Mouse (Mus musculus) brown adipose tissue, adult 24 weeks (tissue): Measurements from ENCODE around the gene Wnt7a. TPM values are rescaled to one million over a fixed set of nuclear protein-coding genes. Genes with fewer than 3 reads are reported as not detected.

Source experiments
- H3K27ac ChIP-seq: fragments of 200-500 bp; replicated peaks from 2 replicates; pipeline ENCODE4 v1.5.1; 2012; ENCODE audit warnings: low read depth, mild to moderate bottlenecking, low read length
- H3K4me1 ChIP-seq: fragments of 200-500 bp; 2 replicates; pipeline ENCODE4 v1.6.1; 2012; ENCODE audit warnings: low read length, mixed read lengths; ENCODE audit not compliant: control insufficient read depth, insufficient read depth, insufficient read length
- H3K4me3 ChIP-seq: fragments of 200-500 bp; 2 replicates; pipeline ENCODE4 v1.5.1; 2012; ENCODE audit warnings: low read depth, mild to moderate bottlenecking, low read length, moderate library complexity; ENCODE audit not compliant: insufficient read depth
- polyA plus RNA-seq: library from polyadenylated mRNA; stranded (reverse); fragments of >200 nt; gene quantifications from 2 replicates; pipeline ENCODE4 v1.2.4, GENCODE M21; 2012; ENCODE audit not compliant: missing spikeins, insufficient read depth, insufficient read length

Wnt7a gene
- not detected in 2 replicates for polyA plus RNA-seq

- H3K27ac ChIP-seq, result no peak within 1 kb of the TSS
These were observed at the start of gene Wnt7a for GRCm38 (mm10) chr6:91410961-91411368. Gene Wnt7a, minus strand, starts transcription at chr6:91411363.

GRCm38 (mm10) chr6:91459471-91459870 lies 48.3 kb upstream of the Wnt7a start:
- Histone ChIP-seq H3K4me3 (no peak overlapping the region), H3K27ac (no peak overlapping the region), H3K4me1 (no peaks in the 10 kb centered on the region)

More at GRCm38 (mm10) chr6:91410961-91411368, at the start of gene Wnt7a:
- Histone ChIP-seq H3K4me1 (no peaks in the 10 kb centered on the region), H3K4me3 (no peak within 1 kb of the TSS)

GRCm38 (mm10) chr6:91454546-91454945 lies 43.4 kb upstream of the Wnt7a start:
- Histone ChIP-seq H3K4me3 (no peak overlapping the region), H3K4me1 (no peaks in the 10 kb centered on the region), H3K27ac (no peak overlapping the region)

- no peak overlapping the region for H3K4me3 ChIP-seq
- H3K27ac ChIP-seq, result no peak overlapping the region
- no peaks in the 10 kb centered on the region for H3K4me1 ChIP-seq
These were observed 40.9 kb upstream of the Wnt7a start for GRCm38 (mm10) chr6:91452056-91452455.

- Histone ChIP-seq H3K4me1 (no peaks in the 10 kb centered on the region), H3K4me3 (no peak overlapping the region)
These were observed 38.5 kb upstream of the Wnt7a start for GRCm38 (mm10) chr6:91449472-91450225.

GRCm38 (mm10) chr6:91445316-91445715 lies 34.2 kb upstream of the Wnt7a start:
- H3K4me1 ChIP-seq, result peaks cover 4% of the 10 kb centered on the region
- H3K27ac ChIP-seq, result no peak overlapping the region
- H3K4me3 ChIP-seq, result no peak overlapping the region

More at GRCm38 (mm10) chr6:91449472-91450225, 38.5 kb upstream of the Wnt7a start:
- no peak overlapping the region for H3K27ac ChIP-seq

- Histone ChIP-seq H3K4me3 (peak overlapping the region; percentile 77), H3K27ac (peak overlapping the region; percentile 68), H3K4me1 (peaks cover 4% of the 10 kb centered on the region)
These were observed 30.0 kb upstream of the Wnt7a start for GRCm38 (mm10) chr6:91441145-91441662.

- H3K4me3 ChIP-seq, result peak overlapping the region; percentile 77
- H3K27ac ChIP-seq, result peak overlapping the region; percentile 68
- H3K4me1 ChIP-seq, result peaks cover 4% of the 10 kb centered on the region
These were observed 29.4 kb upstream of the Wnt7a start for GRCm38 (mm10) chr6:91440474-91441144.

GRCm38 (mm10) chr6:91424151-91424550 lies 13.0 kb upstream of the Wnt7a start:
- Histone ChIP-seq H3K4me1 (no peaks in the 10 kb centered on the region), H3K4me3 (no peak overlapping the region), H3K27ac (no peak overlapping the region)

- Histone ChIP-seq H3K4me3 (no peak overlapping the region), H3K27ac (no peak overlapping the region), H3K4me1 (no peaks in the 10 kb centered on the region)
These were observed 10.5 kb upstream of the Wnt7a start for GRCm38 (mm10) chr6:91421629-91422028.

GRCm38 (mm10) chr6:91417291-91417845 lies 6.2 kb upstream of the Wnt7a start:
- no peaks in the 10 kb centered on the region for H3K4me1 ChIP-seq
- H3K4me3 ChIP-seq, result no peak overlapping the region
- H3K27ac ChIP-seq, result no peak overlapping the region

GRCm38 (mm10) chr6:91416146-91416545 lies 5.0 kb upstream of the Wnt7a start:
- Histone ChIP-seq H3K27ac (no peak overlapping the region), H3K4me3 (no peak overlapping the region), H3K4me1 (no peaks in the 10 kb centered on the region)

GRCm38 (mm10) chr6:91414890-91415289 lies 3.7 kb upstream of the Wnt7a start:
- H3K4me1 ChIP-seq, result no peaks in the 10 kb centered on the region
- H3K4me3 ChIP-seq, result no peak overlapping the region

GRCm38 (mm10) chr6:91411369-91411981 lies 312 bp upstream of the Wnt7a start:
- Histone ChIP-seq H3K4me1 (no peaks in the 10 kb centered on the region), H3K4me3 (no peak overlapping the region), H3K27ac (no peak overlapping the region)

More at GRCm38 (mm10) chr6:91414890-91415289, 3.7 kb upstream of the Wnt7a start:
- H3K27ac ChIP-seq, result no peak overlapping the region
